Mouse (Mus musculus): ENCODE results near the gene Gnai2. TPM values are rescaled to one million over a fixed set of nuclear protein-coding genes. Genes with fewer than 3 reads are reported as not detected.

The Gnai2 gene
- polyA plus RNA-seq, 1 experiment from 2014 or later = 146 TPM

DNA sequence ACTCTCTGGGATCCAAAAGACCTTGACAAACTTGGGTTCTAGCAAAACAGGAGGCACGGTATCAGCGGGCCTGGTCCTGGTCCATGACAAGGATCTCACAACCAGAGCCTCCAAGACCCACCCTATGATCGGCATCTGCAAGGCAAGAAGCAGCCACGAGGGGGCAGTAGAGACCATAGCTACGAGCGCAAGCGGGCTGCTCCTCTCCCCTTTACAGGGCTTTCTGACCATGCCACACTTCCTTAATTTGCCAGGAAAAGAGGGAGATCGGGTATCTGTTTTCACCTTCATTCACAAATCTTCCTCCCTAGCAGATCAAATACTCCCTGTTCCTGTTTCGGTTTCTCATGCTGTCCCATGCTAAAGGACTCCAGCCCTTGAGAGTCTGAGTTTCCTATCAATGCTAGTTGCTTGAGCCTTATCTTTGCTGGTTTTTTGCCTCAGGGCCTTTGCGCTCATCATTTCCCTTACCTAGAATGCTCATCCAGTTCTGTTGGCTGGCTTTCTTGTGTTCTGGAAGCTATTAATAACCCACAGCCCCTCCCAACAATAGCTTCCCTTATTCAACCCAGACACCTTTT, 33.0 kb downstream of the Gnai2 start:
- ATAC-seq (peak; percentile 60), DNase-seq (peak; percentile 94)
- Histone ChIP-seq H3K27ac (ENCODE audit: low read depth) (0 out of 2 replicates have a peak overlapping the region, but pooled peaks have one; percentile 6), H3K27me3 (ENCODE audit: insufficient read depth, low read length) (no peaks in the 10 kb centered on the region), H3K4me3 (ENCODE audit: low read depth, low read length) (0 out of 2 replicates have a peak overlapping the region, but pooled peaks have one; percentile 8), H3K9ac (replicated peaks) (no peak overlapping the region; the same call in 1 of the 2 replicates), H3K9me3 (ENCODE audit: low read length) (no peaks in the 10 kb centered on the region), H3K4me1 (ENCODE audit: insufficient read depth) (peaks cover 17% of the 10 kb centered on the region), H3K36me3 (replicated peaks; ENCODE audit: insufficient read depth, low read length) (no peaks in the 10 kb centered on the region), H3K4me2 (ENCODE audit: low read depth, low read length) (peak overlapping the region; percentile 52; the same call in 1 of the 2 replicates)
- peak; percentile 99 for TF ChIP-seq CTCF (IDR thresholded peaks at IDR 0.05; ENCODE audit: low read depth)
- no peak for TF ChIP-seq EP300 (IDR thresholded peaks at IDR 0.05; ENCODE audit: low read depth)
- WGBS (ENCODE audit: insufficient replicate concordance) = 4% methylated on average over 10 of the region's 10 CpGs

DNA sequence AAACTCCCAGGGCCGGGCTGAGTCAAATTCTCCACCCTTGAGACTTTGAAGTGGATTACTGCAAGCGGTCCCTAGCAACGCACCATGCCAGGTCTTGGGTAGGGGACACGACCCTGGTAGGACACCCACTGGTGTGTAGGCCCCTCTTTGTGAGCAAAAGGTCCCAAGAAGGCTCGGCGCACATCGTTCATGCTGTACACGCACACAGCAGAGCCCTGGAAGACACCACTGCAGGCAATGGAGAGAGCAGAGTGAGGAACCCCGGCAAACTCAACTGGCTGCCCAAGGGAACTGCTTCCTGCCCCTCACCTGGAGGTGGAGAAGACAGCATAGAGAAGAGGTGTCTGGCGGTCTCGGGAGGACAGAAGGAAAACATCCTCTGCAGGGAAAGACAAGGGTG, 33.9 kb downstream of the Gnai2 start:
- H3K36me3 ChIP-seq (replicated peaks; ENCODE audit: insufficient read depth, low read length) = no peaks in the 10 kb centered on the region
- WGBS (ENCODE audit: insufficient replicate concordance) = 81% methylated on average over 11 of the region's 11 CpGs
- TF ChIP-seq EP300 (IDR thresholded peaks at IDR 0.05; ENCODE audit: low read depth) = no peak
- no peak for TF ChIP-seq CTCF (IDR thresholded peaks at IDR 0.05; ENCODE audit: low read depth)
- H3K9ac ChIP-seq (replicated peaks) = no peak overlapping the region
- H3K4me3 ChIP-seq (ENCODE audit: low read depth, low read length) = no peak overlapping the region
- peaks cover 15% of the 10 kb centered on the region for H3K4me1 ChIP-seq (ENCODE audit: insufficient read depth)
- no peak for ATAC-seq
- no peaks in the 10 kb centered on the region for H3K9me3 ChIP-seq (ENCODE audit: low read length)
- no peak overlapping the region for H3K27ac ChIP-seq (ENCODE audit: low read depth)
- DNase-seq = no peak
- H3K4me2 ChIP-seq (ENCODE audit: low read depth, low read length) = no peak overlapping the region
- H3K27me3 ChIP-seq (ENCODE audit: insufficient read depth, low read length) = no peaks in the 10 kb centered on the region

DNA sequence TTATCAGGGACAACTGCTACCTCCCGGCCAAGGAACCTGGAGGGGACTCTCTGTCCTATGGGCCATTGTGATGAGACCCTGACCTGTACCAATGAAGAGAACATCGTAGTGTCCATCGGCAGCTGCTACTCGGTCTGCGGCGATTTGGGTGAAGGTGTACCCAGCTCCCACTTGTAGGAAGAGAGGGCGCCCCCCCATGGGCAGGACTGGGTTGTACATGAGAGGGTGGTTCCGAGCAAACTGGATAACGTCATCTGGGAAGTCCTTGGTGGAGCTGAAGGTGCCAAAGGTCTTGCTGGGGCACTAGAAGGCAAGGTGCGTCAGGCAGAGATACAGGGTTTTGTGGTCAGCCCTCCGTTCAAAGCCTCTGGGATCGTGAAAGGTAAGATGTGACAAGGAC, 34.4 kb downstream of the Gnai2 start:
- H3K36me3 ChIP-seq (replicated peaks; ENCODE audit: insufficient read depth, low read length) = no peaks in the 10 kb centered on the region
- H3K27me3 ChIP-seq (ENCODE audit: insufficient read depth, low read length) = no peaks in the 10 kb centered on the region
- H3K4me1 ChIP-seq (ENCODE audit: insufficient read depth) = peaks cover 15% of the 10 kb centered on the region
- no peak overlapping the region for H3K4me2 ChIP-seq (ENCODE audit: low read depth, low read length)
- H3K4me3 ChIP-seq (ENCODE audit: low read depth, low read length) = no peak overlapping the region
- DNase-seq (no peak), ATAC-seq (0 out of 2 replicates have a peak, but pooled peaks have one; percentile 16)
- no peak overlapping the region for H3K27ac ChIP-seq (ENCODE audit: low read depth)
- WGBS (ENCODE audit: insufficient replicate concordance) = 68% methylated on average over 12 of the region's 12 CpGs
- TF ChIP-seq EP300 (IDR thresholded peaks at IDR 0.05; ENCODE audit: low read depth) = no peak
- peak; percentile 48 for TF ChIP-seq CTCF (IDR thresholded peaks at IDR 0.05; ENCODE audit: low read depth)
- no peaks in the 10 kb centered on the region for H3K9me3 ChIP-seq (ENCODE audit: low read length)
- H3K9ac ChIP-seq (replicated peaks) = no peak overlapping the region

DNA sequence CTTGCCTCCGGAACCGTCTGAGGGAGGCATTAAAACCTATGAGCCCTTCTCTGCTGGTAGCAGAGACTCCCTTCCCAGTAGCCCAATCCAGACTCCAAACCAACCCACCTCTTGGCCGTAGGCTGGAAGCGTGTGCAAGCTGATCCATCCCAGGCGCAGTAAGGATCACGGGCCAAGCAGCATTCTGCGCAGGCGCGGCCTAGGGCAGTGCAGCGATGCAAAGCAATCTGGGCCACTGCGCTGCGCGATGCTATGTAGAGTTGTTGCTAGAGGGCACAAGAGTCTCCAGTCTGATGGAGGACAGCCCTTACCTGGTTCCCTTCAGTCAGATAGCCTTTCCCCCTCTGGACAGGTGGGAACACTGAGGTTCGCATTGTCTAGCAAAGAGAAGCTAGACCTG, 35.3 kb downstream of the Gnai2 start:
- H3K9ac ChIP-seq (replicated peaks) = no peak overlapping the region
- H3K9me3 ChIP-seq (ENCODE audit: low read length) = no peaks in the 10 kb centered on the region
- no peak for DNase-seq
- 71% methylated on average over 14 of the region's 14 CpGs for WGBS (ENCODE audit: insufficient replicate concordance)
- H3K27ac ChIP-seq (ENCODE audit: low read depth) = no peak overlapping the region
- no peak overlapping the region for H3K4me2 ChIP-seq (ENCODE audit: low read depth, low read length)
- peaks cover under 1% of the 10 kb centered on the region for H3K36me3 ChIP-seq (replicated peaks; ENCODE audit: insufficient read depth, low read length)
- no peak for ATAC-seq
- no peak overlapping the region for H3K4me3 ChIP-seq (ENCODE audit: low read depth, low read length)
- peaks cover 12% of the 10 kb centered on the region for H3K4me1 ChIP-seq (ENCODE audit: insufficient read depth)
- no peaks in the 10 kb centered on the region for H3K27me3 ChIP-seq (ENCODE audit: insufficient read depth, low read length)
- TF ChIP-seq CTCF (IDR thresholded peaks at IDR 0.05; ENCODE audit: low read depth) = no peak
- no peak for TF ChIP-seq EP300 (IDR thresholded peaks at IDR 0.05; ENCODE audit: low read depth)

DNA sequence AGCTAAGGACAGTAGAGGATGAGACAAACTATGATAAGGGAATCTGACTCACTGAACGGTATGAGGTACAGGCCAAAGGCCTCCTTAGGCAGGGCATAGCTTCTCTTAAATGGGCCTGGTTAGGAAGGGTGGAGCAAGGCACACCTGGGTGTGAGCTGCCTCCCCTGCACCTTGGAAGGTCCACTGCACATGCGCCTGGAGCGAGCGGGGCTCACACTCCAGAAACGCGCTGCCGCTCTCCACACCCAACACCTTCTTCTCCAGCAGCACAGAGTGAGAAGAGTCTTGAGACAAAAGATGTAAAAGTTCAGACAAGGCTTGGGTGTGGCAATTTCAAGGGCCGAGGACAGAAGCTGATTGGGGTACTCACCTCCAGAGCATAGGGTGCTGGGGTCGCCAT, 35.7 kb downstream of the Gnai2 start:
- Histone ChIP-seq H3K36me3 (replicated peaks; ENCODE audit: insufficient read depth, low read length) (peaks cover 4% of the 10 kb centered on the region), H3K9ac (replicated peaks) (no peak overlapping the region), H3K9me3 (ENCODE audit: low read length) (no peaks in the 10 kb centered on the region), H3K4me3 (ENCODE audit: low read depth, low read length) (no peak overlapping the region), H3K4me2 (ENCODE audit: low read depth, low read length) (no peak overlapping the region), H3K4me1 (ENCODE audit: insufficient read depth) (peaks cover 12% of the 10 kb centered on the region), H3K27ac (ENCODE audit: low read depth) (no peak overlapping the region), H3K27me3 (ENCODE audit: insufficient read depth, low read length) (no peaks in the 10 kb centered on the region)
- 82% methylated on average over 9 of the region's 9 CpGs for WGBS (ENCODE audit: insufficient replicate concordance)
- ATAC-seq (no peak), DNase-seq (no peak)
- TF ChIP-seq CTCF (IDR thresholded peaks at IDR 0.05; ENCODE audit: low read depth) = no peak
- no peak for TF ChIP-seq EP300 (IDR thresholded peaks at IDR 0.05; ENCODE audit: low read depth)

- Histone ChIP-seq H3K27ac (ENCODE audit: low read depth) (no peak overlapping the region), H3K9ac (replicated peaks) (no peak overlapping the region), H3K36me3 (replicated peaks; ENCODE audit: insufficient read depth, low read length) (peaks cover 15% of the 10 kb centered on the region), H3K27me3 (ENCODE audit: insufficient read depth, low read length) (no peaks in the 10 kb centered on the region), H3K9me3 (ENCODE audit: low read length) (no peaks in the 10 kb centered on the region), H3K4me1 (ENCODE audit: insufficient read depth) (peaks cover 12% of the 10 kb centered on the region), H3K4me3 (ENCODE audit: low read depth, low read length) (no peak overlapping the region), H3K4me2 (ENCODE audit: low read depth, low read length) (no peak overlapping the region)
- WGBS (ENCODE audit: insufficient replicate concordance) = 58% methylated on average over 5 of the region's 5 CpGs
- TF ChIP-seq EP300 (IDR thresholded peaks at IDR 0.05; ENCODE audit: low read depth) = no peak
- TF ChIP-seq CTCF (IDR thresholded peaks at IDR 0.05; ENCODE audit: low read depth) = no peak
- DNase-seq = no peak
- no peak for ATAC-seq
These were observed 36.8 kb downstream of the Gnai2 start for GRCm38 (mm10) chr9:107598385-107598784.
